Mouse (Mus musculus) midbrain, embryonic 10.5 days (tissue): ENCODE data around the gene Rdh5. TPM values are rescaled to one million over a fixed set of nuclear protein-coding genes. Genes with fewer than 3 reads are reported as not detected.

Experiments used
- polyA plus RNA-seq: library from polyadenylated mRNA; unstranded; fragments of >200 nt; fragmentation: Nextera tagmentation; extraction: Ambion mirVana; gene quantifications from 2 replicates; pipeline ENCODE4 v1.2.1, GENCODE M21; 2016

The Rdh5 gene
- polyA plus RNA-seq, 1 experiment from 2014 or later, result 14.9 TPM

Other genes starting within 250 kb of the Rdh5 start
- 13.9 and 14.9 TPM in 2 replicates for gene Suox, start 248.8 kb downstream of the Rdh5 start, polyA plus RNA-seq
- gene Rab5b, start 226.6 kb downstream of the Rdh5 start, polyA plus RNA-seq, result 73.3 and 86.3 TPM in 2 replicates
- gene Pmel, start 218.7 kb downstream of the Rdh5 start, polyA plus RNA-seq, result 3.9 and 6.7 TPM in 2 replicates
- gene Cdk2, start 217.9 kb downstream of the Rdh5 start, polyA plus RNA-seq, result 107 and 110 TPM in 2 replicates
- gene Dgka, start 178.0 kb downstream of the Rdh5 start, polyA plus RNA-seq, result 3.7 and 4.7 TPM in 2 replicates
- 56.6 and 59.1 TPM in 2 replicates for gene Pym1, start 175.0 kb downstream of the Rdh5 start, polyA plus RNA-seq
- gene Mmp19, start 132.0 kb downstream of the Rdh5 start, polyA plus RNA-seq, result 0.44 and 0.66 TPM in 2 replicates
- 50.7 and 57.8 TPM in 2 replicates for gene Dnajc14, start 118.8 kb downstream of the Rdh5 start, polyA plus RNA-seq
- 22.1 and 24.3 TPM in 2 replicates for gene Tmem198b, start 118.5 kb downstream of the Rdh5 start, polyA plus RNA-seq
- 260 and 264 TPM in 2 replicates for gene Sarnp, start 105.6 kb downstream of the Rdh5 start, polyA plus RNA-seq
- 82.0 and 100 TPM in 2 replicates for gene Ormdl2, start 101.2 kb downstream of the Rdh5 start, polyA plus RNA-seq
- 9.5 and 10.5 TPM in 2 replicates for gene Gdf11, start 31.2 kb downstream of the Rdh5 start, polyA plus RNA-seq
- gene Cd63, start 21.9 kb downstream of the Rdh5 start, polyA plus RNA-seq, result 195 and 196 TPM in 2 replicates
- gene Bloc1s1, start 1.1 kb upstream of the Rdh5 start, polyA plus RNA-seq, result 216 and 236 TPM in 2 replicates
- 1.7 and 1.9 TPM in 2 replicates for gene Itga7, start 10.9 kb upstream of the Rdh5 start, polyA plus RNA-seq
- not detected in 2 replicates for gene Mettl7b, start 38.1 kb upstream of the Rdh5 start, polyA plus RNA-seq
- not detected in 2 replicates for gene Olfr9, start 66.5 kb upstream of the Rdh5 start, polyA plus RNA-seq
- not detected in 2 replicates for gene Olfr763, start 87.9 kb upstream of the Rdh5 start, polyA plus RNA-seq
- gene Olfr764-ps1, start 117.0 kb upstream of the Rdh5 start, polyA plus RNA-seq, result not detected in 2 replicates
- gene Olfr765, start 127.1 kb upstream of the Rdh5 start, polyA plus RNA-seq, result not detected in 2 replicates
- gene Olfr766-ps1, start 146.1 kb upstream of the Rdh5 start, polyA plus RNA-seq, result not detected in 2 replicates
- gene Olfr767, start 160.0 kb upstream of the Rdh5 start, polyA plus RNA-seq, result not detected in 2 replicates
- not detected in 2 replicates for gene Olfr768, start 176.5 kb upstream of the Rdh5 start, polyA plus RNA-seq
- not detected in 2 replicates for gene Olfr769, start 195.0 kb upstream of the Rdh5 start, polyA plus RNA-seq
- gene Olfr770, start 216.1 kb upstream of the Rdh5 start, polyA plus RNA-seq, result not detected in 2 replicates
- not detected in 2 replicates for gene Olfr771, start 241.9 kb upstream of the Rdh5 start, polyA plus RNA-seq